Mouse (Mus musculus): Measurements from ENCODE around the gene Zfp286.
A peak's percentile ranks its signal among the peaks of the same experiment; 100 is the strongest.

Zfp286 gene

DNA sequence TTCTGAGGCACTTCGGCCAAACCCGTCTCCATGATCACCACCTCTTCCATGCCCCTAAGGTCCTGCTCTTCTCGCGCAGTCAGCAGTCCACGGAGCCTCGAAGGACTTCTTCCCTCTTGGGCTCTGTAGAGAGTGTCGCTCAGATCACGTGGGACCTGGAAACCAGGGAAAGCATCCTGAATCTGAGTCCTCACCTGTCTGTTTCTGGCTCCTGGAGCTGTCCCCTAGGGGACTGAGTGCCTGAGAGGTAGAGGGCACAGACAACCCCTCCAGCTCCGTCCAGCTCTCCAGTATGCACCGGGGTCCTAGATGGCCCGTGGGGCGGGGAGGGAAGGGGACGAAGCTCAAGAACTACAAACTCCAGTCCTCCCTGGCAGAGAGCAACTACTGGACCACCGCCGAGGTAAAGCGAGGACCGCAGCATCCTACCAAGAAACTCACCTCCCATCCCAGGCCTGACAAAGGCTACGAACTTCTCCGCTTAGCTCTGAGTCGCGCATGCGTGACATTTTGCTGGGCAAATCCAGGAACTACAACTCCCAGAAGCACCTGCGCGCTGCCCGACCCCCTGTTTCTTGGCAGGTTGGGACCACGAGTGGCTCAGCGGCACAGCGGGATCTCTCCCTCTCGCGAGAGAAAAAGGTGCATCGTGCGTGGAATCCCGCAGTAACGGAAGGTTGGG is at the start of gene Zfp286:
TSS of gene Zfp286 (minus strand) at position 528 of the 682 bp plus-strand sequence.
- peak; percentile 59 to 66 for DNase-seq

DNA sequence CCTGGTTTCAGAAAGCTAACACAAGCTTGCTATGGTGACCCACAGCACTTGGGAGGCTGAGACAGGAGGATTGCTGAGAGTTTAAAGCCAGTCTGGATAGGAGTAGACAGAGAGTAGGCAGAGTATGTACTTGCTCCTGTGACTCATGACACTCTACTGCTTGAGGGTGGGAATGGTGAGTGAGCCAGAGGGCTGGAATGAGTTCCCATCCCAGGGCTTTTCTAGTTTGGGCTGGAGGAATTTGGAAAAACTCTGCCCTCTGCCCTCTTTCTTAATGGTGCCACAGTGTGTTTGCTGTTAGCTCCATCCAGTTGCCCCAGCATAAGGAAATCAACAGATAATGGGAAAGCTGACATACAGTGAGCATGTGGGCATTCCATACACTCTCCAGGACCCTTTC is 42.6 kb upstream of the Zfp286 start:
- no peak for DNase-seq

DNA sequence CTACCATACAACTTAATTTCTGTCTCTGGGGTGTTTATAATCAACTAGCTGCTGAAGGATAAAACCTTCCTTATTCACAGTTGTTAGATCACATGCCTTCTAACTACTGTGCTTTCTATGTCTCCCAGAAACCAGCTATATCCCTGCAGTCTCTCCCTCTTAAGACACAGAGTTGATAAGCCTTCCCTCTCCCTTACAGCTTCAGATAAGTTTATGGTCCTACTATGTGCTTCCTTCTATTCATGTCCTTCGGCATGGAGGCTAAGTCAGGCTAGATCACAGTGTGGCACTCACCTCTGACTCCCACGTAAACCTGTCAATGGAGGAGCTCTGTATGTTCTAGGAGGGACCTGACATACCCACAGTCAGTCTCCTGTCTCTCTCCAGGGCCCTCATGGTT is 41.1 kb upstream of the Zfp286 start:
- no peak for DNase-seq

DNA sequence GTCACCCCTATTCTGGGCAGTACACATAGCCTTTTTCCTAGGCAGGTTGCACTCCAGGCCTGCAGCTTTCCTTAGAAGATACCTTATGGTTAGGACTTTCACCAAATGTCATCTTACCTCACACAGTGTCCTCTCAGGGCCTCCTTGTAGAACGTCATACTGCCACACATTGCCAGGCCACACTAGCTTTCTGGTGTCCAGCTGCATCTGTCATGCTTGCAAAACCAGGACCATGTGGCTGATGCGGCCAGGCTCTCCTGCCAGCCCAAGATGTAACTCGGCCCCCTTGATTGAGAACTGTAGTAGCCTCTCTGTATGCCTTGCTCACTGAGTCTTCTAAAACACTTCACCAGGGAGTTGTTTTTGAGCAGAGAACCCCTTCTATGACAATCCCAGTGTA is 38.6 kb upstream of the Zfp286 start:
- no peak for DNase-seq

DNA sequence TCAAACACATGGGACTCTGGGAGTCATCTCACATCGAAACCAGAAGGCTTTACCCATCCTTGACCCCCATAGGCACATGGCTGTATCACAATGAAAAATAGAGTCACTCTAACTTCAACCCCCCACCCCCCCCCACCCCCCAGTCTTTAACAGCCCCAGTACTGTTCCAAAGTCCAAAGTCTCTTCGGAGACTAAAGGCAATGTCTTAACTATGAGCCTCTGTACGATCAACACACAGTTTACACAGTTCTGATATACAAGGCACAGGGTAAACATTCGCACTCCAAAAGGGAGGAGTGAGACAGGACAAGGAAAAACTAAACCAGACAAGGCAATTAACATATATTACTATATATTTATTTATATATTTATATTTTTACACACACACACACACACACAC is 37.9 kb upstream of the Zfp286 start:
- DNase-seq: no peak

DNA sequence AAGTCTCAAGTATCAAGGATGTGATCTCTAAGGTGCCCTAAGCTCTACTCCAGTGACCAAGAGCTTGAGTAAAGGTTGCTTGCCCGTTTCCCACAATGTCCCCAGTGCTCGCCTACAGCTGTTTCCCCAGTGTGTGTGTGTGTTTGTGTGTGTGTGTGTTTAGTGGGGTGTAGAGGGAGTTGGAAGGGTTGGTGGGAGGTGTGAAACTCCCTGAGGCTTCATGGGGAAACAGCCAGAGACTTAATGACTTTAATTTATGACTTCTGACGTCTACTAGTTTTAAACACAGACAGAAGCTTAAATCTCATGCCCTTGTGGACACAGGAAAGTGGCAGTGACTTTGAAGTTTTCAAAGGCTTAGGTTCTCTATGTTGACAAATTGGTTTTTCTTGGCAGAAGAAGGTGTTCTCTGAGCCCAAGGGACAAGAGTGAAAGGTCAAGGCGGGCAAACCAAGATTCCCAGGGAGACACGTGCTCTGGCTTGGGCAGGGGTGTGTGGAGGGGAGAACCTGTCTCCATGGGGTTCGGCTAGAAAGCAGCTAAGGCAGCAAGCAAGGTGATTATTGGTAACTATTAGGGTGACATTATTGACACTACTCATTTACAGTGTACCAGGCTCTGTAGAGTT is 37.0 kb upstream of the Zfp286 start:
- DNase-seq: no peak

DNA sequence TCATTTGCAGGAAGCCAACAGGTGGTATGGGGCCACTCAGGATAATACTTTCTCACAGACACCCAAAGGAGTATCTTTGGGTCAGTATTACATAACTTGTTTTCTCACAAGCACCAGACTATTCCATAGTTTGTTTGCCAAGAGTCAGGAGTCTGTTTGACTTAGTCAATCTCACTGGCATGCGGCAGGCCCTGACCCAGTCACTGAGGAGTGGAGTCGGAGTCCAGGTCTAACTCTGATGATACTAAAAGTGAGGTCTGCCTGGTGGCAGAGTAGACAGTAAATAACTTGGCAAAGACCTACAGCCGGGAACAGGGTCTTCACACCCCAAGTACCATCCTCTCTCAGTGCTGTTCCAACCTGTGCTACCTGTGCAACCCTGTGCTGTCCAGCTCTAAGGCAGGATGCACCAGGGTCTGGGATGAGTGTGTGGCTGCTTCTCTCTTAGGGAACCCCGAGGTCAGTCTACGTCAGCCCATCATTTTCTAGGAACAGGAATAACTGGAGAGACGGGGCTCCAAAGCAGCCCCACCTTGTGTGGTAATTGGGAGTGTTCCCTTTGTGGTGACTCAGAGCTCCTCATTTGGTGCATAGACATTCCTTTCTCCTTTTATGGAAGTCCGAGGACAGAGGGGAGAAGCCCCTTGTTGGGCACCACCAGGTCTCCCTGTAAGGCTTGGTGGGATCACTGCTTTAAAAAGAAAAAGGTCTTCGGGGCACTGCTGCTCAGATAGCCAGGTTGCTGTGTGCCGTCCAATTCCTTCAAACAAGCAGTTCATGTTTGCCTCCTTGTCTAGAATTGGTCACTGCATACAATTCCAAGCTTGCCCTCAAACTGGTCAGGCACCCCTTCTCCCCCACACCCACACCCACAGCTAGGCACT is 36.2 kb upstream of the Zfp286 start:
- DNase-seq: no peak

DNA sequence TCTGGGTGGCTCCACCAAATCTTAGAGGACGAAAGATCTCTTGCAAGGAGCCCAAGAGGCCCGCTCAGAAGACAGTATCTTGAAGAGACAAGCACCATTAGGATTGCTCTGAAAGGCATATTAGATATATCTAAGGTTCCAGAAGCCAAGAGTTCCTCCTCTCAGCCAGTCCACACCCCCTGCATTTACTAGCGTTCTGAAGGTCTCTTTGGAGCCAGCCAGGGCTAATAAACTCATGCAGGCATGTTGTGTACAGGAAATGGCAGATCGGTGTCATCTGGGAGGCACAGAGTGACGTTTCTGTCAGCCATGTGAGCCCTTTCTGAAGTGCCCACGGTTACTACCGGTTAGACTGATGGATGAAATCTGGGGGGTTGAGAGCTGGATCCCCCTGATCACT is 34.9 kb upstream of the Zfp286 start:
- DNase-seq: no peak

DNA sequence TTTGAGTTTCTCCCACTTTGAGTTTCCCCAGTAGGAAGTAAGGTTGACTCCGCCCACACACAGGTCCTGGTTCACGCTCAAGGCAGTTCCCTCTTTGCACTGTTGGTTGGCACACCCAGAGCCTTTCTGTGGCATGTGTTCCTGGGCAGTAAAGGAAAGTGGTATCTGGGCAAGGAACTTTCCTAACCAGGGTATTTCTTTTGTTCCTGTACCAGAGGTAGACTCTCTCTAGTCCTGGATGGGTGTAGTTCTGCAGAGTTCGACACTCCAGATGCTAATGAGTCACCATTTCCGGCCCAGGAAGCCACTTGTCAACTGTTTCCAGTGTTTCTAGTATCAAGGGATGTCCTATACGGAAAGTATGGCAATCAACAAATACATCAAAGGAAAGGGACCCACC is 32.6 kb upstream of the Zfp286 start:
- DNase-seq: peak in 1 of 2 experiments; percentile 13

DNA sequence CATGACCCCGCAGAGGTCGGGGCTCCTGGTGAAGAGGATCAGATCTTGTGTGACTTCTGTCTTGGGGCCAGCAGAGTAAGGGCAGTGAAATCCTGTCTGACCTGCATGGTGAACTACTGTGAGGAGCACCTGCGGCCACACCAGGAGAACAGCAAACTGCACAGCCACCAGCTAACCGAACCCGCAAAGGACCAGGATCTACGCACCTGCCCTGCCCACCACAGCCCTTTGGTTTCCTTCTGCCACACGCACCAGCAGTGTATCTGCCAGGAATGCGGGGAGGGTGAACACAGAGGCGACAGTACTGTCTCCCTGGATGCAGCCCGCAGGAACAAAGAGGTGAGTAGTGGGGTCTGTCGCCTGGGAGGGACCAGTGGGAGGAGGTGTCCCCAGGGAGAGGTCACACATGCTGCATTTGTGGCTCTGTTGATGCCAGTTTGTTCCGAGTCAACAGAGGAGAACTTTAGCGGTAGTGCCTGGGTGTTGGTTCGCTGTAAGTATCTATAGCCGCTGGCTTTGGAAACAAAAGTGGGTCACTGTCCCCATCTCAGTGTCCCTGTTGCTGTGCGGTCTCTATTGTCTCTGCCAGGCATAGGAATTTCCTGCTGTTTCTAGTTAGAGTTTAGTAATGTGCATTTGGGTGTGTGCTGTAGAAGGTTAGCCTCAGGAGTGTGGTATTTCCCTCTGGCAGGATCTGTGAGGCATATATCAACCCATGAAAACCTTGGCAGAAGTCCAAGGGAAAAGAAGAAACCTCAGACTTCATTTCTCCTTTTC is 31.6 kb upstream of the Zfp286 start:
- DNase-seq: peak; percentile 10 to 22

DNA sequence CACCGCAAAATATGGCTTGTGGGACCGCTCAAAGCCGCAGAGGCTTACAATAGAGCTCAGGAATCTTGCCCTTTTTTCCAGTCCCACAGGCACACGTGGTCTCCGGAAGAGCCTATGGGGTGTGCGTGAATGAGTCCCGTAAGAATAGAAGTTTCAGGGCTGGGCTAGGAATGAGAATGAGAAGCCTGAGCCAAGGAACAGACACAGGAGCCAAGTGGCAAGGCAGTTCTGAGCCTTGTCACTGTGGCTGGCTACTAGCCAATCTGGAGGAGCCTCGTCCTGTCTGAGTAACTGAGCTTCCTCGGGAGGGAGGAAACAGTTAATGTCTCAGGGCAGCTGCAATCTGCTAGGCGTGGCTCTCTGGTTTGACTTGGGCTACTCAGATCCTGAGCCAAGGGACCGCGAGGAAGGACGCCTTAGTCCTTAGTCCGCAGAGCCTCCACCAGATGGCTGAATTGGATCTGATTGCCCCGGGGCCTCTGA is 30.8 kb upstream of the Zfp286 start, which contains the start of gene Trim16:
TSS of gene Trim16 (plus strand) at position 173 of the 483 bp plus-strand sequence.
- peak in 1 of 2 experiments; percentile 33 for DNase-seq

DNA sequence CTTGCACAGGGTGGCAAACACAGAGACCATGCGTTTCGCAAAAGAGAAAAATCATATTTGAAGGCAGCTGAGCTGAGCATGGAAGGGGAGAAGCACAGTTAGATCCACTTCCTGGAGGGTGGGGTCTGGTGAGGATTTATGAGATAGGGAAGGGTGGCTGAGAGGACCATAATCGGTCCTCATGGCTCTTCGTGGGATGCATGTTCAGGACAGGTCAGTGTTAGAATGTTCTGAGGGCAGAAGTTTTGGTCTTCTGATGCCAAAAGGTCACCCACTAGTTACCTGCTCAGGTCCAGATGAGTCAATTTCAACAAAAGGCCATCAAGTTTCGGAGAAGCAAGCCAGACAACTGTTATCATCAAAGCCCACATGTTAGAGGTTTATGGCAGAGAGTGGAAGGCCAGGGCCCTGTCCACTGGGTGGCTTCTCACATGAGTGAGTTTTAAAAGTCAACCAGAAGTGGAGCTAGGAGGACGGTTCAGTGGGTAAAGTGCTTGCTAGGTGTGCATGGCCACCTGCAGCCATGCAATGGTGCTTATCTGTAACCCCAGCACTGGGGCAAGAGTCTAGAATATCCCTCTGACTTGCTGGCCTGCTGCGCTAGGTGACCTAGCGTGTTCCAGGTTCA is 29.9 kb upstream of the Zfp286 start:
- DNase-seq: no peak

DNA sequence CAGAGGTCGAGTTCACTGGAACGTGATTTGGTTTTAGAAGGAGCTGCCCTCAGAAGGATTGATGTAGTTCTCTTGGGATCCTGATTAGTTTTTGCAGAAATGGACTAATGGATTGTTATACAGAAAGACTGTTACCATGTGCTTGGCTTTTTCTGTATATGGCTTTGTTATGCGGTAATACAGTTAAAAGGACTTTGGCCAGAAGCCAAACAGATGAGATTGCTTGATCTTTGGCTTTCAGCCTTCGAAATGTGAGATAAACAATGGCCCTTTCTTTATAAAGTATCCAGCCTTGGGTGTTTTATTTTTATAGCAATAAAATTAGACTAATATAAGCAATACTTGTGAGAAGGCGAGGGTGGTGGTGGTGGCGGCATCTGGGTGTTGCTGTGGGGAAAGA is 27.3 kb upstream of the Zfp286 start:
- no peak for DNase-seq

DNA sequence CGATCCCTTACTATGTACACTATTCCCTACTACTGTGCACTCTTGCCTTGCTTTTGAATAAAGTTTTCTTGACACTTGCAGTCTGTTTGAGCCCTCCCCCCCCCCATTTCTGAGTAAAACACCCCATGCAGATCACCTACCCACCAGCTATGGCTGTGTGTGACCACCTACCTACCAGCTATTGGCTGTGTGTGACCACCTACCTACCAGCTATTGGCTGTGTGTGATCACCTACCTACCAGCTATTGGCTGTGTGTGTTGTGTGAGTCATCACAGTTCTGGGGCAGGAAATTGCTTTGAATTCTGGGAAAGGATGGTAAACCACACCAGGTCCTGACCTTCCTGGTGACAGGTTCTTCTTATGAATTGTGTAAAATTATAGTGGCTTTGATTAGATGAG is 26.2 kb upstream of the Zfp286 start:
- no peak for DNase-seq

DNA sequence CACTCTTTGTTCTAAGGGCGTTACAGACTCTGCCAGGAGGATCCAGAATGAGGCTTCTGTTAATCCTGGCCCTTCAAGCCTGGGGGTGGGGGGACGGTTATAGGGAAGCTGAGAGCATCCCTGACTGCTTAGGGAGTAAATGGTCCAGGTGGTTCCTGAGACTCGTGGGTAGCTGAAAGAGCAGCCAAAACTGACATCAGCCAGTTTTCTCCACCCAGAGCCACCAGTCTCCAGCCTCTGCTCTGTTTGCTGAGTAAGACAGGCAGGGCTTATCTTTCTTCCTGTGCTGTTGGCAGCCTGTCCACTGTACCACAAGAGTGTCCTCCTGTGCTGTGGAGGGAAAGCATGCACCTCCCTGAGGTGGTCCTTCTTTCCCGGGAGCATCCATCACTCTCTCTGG is 25.4 kb upstream of the Zfp286 start:
- DNase-seq: no peak

DNA sequence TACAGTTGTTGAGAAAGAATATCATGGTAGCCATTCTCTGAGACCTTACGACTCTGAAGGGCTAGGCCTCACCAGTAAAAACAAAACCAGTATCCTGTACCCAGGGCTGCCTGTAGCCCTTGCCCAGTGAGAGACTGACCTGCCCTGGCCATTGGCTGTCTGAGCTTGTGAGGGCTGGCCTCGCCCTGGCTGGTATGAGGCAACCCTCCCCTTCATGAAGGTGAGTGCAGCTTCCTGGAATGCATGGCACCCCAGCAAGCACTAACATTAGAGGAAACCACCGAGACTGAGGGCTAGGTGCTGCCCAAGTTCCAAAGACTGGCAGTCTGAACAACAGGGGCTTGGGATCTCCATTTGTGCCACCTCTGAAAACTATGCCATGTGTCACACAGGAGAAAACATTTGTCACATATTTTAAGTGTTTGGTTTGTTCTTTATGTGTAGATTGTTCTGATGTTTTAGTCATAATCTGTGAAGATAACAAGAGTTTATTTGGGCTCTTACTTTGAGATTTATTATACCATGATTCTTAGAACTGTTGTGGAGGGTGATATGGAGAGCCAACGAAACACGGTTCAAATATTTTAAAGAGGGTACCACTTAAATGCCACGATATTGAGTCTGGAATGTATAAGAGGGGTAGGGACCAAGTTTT is 24.8 kb upstream of the Zfp286 start:
- DNase-seq: no peak

DNA sequence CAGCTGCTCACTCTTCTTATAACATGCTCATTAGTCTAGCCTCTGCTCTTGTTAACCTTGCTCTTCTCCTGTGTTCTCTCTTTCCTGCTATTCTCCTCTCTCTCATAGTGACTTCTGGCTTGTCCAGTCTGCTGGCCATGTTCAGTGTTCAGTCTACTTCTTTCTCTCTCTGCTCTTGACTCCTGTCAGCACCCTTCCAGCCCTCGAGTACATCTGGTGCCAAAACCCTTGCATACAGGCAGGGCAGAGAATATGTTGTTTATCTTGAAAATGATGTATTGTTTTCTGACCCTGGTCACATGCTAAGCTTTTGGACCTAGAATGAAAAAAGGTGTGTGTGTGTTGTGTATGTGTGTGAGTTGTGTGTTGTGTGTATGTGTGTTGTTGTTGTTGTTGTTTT is 24.2 kb upstream of the Zfp286 start:
- DNase-seq: no peak

DNA sequence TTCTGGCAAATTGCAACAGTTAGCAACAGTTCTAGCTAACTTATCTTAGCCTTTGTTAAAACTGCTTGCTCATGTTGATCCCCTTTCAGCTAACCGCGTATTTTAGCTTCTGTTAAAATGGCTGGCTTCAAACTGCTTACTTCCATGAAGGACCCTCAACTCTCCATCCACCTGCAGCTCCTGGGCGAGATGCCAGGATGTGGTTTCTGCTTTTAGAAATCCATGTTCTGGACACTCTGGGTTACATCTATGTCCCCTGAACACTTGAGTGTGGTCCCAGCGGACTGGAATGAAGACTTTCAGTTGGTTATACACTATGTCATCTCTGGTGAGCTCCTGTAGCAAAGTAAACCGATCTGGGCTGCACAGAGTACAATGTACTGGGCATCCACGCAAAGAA is 23.0 kb upstream of the Zfp286 start:
- no peak for DNase-seq

DNA sequence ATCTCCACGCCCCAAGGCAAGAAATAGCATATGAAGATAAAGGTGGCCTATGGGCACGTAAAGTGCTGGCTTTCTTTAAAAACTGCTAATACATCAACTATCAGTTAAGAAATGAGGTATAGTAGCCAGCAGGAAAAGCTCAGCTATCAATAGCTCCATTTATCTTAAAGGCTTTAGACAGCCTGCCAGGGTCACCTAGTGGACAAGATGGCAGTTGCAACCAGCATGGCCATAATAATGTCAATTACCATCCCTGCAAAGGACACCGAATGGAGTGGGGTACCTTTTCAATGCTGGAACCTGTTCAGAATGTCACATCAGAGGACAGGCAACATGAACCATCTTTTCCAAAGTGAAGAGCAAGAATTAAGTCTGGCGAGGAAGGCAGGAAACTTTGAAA is 19.9 kb upstream of the Zfp286 start:
- peak in 1 of 2 experiments; percentile 19 for DNase-seq

DNA sequence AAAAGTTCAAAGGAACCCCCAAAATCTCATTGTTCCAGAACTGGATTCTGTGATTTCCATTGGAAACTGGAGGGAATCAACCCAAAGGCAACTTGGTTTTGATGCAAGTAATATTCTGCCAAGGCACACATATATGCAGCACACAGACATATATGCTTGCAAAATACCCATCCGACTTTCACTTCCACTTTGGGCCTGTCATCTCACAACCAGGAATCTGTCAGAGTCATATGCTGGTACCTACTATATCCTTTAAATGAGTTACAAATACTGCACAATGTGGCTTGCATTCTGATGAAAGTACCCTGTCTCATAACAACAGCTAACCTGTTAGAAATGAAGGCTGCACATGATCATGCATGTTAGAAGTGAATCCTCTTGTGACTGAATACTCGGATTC is 18.7 kb upstream of the Zfp286 start:
- no peak for DNase-seq

DNA sequence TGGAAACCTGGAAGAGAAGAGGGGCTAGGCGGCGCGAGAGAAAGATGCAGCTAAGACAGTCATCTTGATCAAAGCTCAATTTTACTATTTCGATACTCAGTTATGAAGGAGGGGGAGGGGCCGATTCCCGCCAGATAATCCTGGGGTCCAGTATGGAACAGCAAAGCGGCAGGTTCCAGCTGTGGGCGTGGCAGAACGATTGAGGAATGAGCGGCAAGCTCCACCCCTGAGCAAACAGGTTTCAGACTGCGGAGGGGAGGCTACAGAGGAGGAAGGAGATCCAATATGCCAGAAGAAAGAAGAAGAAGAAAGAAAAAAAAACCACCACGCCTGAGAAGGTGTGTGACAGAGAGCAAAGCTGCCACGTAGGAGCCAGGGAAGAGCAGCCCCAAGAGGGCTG is 14.9 kb upstream of the Zfp286 start:
- DNase-seq: no peak

DNA sequence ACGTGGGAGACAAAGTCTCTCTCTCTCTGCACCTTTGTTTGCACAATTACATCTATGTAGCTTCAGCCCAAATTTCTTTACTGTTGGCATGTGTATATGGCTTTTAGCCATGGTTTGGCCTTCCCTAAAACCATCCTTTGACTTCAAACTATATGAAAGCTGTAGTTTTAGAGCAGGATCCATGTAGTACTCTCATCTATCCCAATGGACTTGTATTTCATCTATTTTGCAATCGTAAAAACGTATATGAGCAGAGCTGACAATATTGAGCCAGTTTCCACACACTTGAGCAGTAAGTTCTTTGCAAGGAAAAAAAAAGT is 315 bp upstream of the Zfp286 start:
- DNase-seq: no peak
